Comparison of ENCODE assay signal across 10 mouse cellular contexts in the genomic region with DNA sequence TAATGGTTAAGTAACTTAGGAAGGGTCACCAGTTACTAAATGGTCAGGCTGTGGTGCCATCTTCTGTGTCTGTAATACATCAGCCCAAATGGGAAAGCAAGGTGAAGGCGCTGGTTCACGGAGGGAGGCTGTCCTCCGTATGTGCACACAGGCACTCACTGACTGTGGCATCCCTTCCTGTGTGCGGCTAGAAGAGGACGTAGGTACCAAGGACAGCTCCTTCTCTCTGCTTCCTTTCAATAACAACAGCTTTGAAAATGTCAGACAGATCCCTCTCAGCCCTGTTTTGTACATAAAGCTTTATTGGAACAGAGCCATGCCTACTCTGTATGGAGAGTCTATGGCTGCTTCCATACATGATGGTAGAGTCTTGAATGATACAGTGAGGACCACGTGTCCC. TPM values are rescaled to one million over a fixed set of nuclear protein-coding genes. Genes with fewer than 3 reads are reported as not detected.
DNase-seq lines count a peak whose midpoint lies in the region; ATAC-seq lines count a peak whose summit lies in the region.
"Had no signal": no experiment of that assay in that cellular context is flagged by ENCODE, and none has a peak within 500 bp of the region (broad histone marks: within the 10 kb centered on the region; RNA-seq: fewer than 3 reads in every experiment).

No protein-coding gene starts in this region.

- intact Hi-C loops in heart, postnatal 10 days (cut with DNase I): no loop called here
- intact Hi-C loops in left cerebral cortex, postnatal 36 days (cut with DNase I): no loop called here

- ATAC-seq in monocyte, adult 5-6 weeks (replicated peaks; ENCODE audit: insufficient number of reproducible peaks, low FRiP score, low TSS enrichment, poor library complexity, severe bottlenecking): no peak
- ATAC-seq: Patski had no signal

- DNase-seq in heart, postnatal 10 days: peak; percentile 37 to 53
- DNase-seq in heart, adult 8-10 months (ENCODE audit: low spot score): no peak
- DNase-seq in 3T3-L1 (ENCODE audit: low read depth, low spot score) (peak; percentile 59), WW6 (ENCODE audit: low read depth, low spot score) (peak; percentile 49)
- peak; percentile 27 to 36 for DNase-seq in kidney, postnatal 36 days
- no peak for DNase-seq in left cerebral cortex, postnatal 36 days (ENCODE audit: low spot score in 2 of 2)
- DNase-seq in frontal cortex, postnatal 25 days (ENCODE audit: low spot score in 2 of 2): no peak
- DNase-seq: layer of hippocampus, postnatal 36 days had no signal

RNA-seq across cellular contexts. Expression of a gene that starts 57.7 kb away (rescaled TPM):
- total RNA-seq in heart, postnatal 10 days (2021): under 1 TPM; 0.26 to 0.35 TPM
- total RNA-seq in heart, adult 8-10 months (2022): under 1 TPM; 0.24 to 0.88 (median 0.35) TPM
- total RNA-seq in left cerebral cortex, postnatal 36 days (2021): 100 to 1,000 TPM; 164 to 178 TPM
- total RNA-seq in monocyte, adult 5-6 weeks (2017): not detected in 3 replicates

Comparison
In these comparisons a context has a peak if more than half of its experiments do, and no peak if none do; other contexts are left out.
1. DNase-seq: peak in heart, postnatal 10 days (2 of 2), 3T3-L1 (single experiment), WW6 (single experiment) and kidney, postnatal 36 days (2 of 2); none in heart, adult 8-10 months (single experiment), left cerebral cortex, postnatal 36 days (0 of 2) and frontal cortex, postnatal 25 days (0 of 2).
2. RNA of a gene that starts 57.7 kb away (total RNA-seq): 164 to 178 TPM in left cerebral cortex, postnatal 36 days; 0.24 to 0.88 TPM in heart, adult 8-10 months, 0.26 to 0.35 TPM in heart, postnatal 10 days and not detected in monocyte, adult 5-6 weeks; every median in the first group is over 10 times any median in the second.